In the genomic region with DNA sequence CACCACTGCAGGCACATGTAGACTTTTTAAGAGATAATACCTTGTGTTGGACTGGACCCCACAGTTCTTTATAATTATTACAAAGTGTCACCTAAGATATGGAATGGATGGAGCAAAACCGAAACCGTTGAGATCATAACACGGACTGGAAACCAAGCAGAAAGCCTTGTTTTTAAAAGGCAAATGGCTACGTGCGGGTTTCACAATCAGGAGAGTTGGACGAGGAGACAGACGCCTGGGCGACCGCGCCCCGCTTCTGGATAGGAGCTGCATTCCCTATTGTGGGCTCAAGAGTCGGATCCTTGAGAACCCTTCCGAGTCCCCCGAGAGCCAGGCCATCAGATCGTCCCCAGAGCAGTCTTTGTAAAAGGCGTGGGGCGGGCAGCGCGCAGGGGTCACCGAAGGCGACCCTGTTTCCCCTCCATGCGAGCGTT, we compare ENCODE assay signal across 8 mouse cellular contexts. TPM values are rescaled to one million over a fixed set of nuclear protein-coding genes. Genes with fewer than 3 reads are reported as not detected.
DNase-seq lines count a peak whose midpoint lies in the region; ATAC-seq and TF ChIP-seq lines count a peak whose summit lies in the region.

No protein-coding gene starts in this region.

- H3K4me3 ChIP-seq in kidney, adult 2 months (ENCODE audit: insufficient read depth, low read depth, low read length) = peak overlapping the region; percentile 98
- peak overlapping the region; percentile 88 for H3K4me3 ChIP-seq in G1E (ENCODE audit: low read depth, low read length)
- H3K4me3 ChIP-seq in erythroblast, embryonic 14.5 days (replicated peaks) = peak overlapping the region; percentile 100
- H3K4me3 ChIP-seq in liver, embryonic 11.5 days (ENCODE audit: low read depth, low read length) = peak overlapping the region; percentile 89

- under 1% methylated on average over 23 of the region's 23 CpGs for WGBS in kidney, adult 2 months
- WGBS in liver, embryonic 11.5 days = 0% methylated on average over 23 of the region's 23 CpGs

- no peaks in the 10 kb centered on the region for H3K9me3 ChIP-seq in G1E (replicated peaks)
- no peaks in the 10 kb centered on the region for H3K9me3 ChIP-seq in erythroblast, embryonic 14.5 days (ENCODE audit: control insufficient read depth, low read length)
- H3K9me3 ChIP-seq in liver, embryonic 11.5 days (ENCODE audit: control insufficient read depth, low read length) = no peaks in the 10 kb centered on the region

- H3K36me3 ChIP-seq in kidney, adult 2 months (ENCODE audit: control insufficient read depth, insufficient read depth, low read length) = no peaks in the 10 kb centered on the region
- H3K36me3 ChIP-seq in G1E (replicated peaks) = peaks cover 45% of the 10 kb centered on the region
- H3K36me3 ChIP-seq in erythroblast, embryonic 14.5 days (ENCODE audit: control insufficient read depth) = peaks cover 53% of the 10 kb centered on the region
- no peaks in the 10 kb centered on the region for H3K36me3 ChIP-seq in liver, embryonic 11.5 days (ENCODE audit: control insufficient read depth, insufficient read depth, low read length)
- no peaks in the 10 kb centered on the region; the same call in 1 of the 2 replicates for H3K36me3 ChIP-seq in splenic B cell, adult 2 months (ENCODE audit: control insufficient read depth, insufficient read depth, low read length, poor library complexity, severe bottlenecking)

- no peak for TF ChIP-seq CTCF in kidney, adult 2 months (conservative IDR thresholded peaks at IDR 0.05; ENCODE audit: insufficient read depth, insufficient read length, low read depth, low read length)
- TF ChIP-seq CTCF in G1E (IDR thresholded peaks at IDR 0.05; ENCODE audit: low read depth, low read length) = no peak

- no peaks in the 10 kb centered on the region for H3K27me3 ChIP-seq in kidney, adult 2 months (replicated peaks; ENCODE audit: control insufficient read depth, insufficient read depth, low read length)
- no peaks in the 10 kb centered on the region for H3K27me3 ChIP-seq in G1E (ENCODE audit: insufficient read depth, low read length)
- no peaks in the 10 kb centered on the region for H3K27me3 ChIP-seq in erythroblast, embryonic 14.5 days (ENCODE audit: control insufficient read depth)
- no peaks in the 10 kb centered on the region for H3K27me3 ChIP-seq in liver, embryonic 11.5 days (replicated peaks; ENCODE audit: control insufficient read depth, insufficient read depth, low read length)
- H3K27me3 ChIP-seq in splenic B cell, adult 2 months (ENCODE audit: control insufficient read depth, insufficient read depth, low read length, poor library complexity, severe bottlenecking) = no peaks in the 10 kb centered on the region

- DNase-seq in kidney, adult 2 months = no peak
- DNase-seq in kidney, adult 18-20 months = no peak
- DNase-seq in G1E (ENCODE audit: low spot score) = peak; percentile 29
- no peak for DNase-seq in liver, embryonic 11.5 days (ENCODE audit: low spot score)
- peak; percentile 56 for DNase-seq in splenic B cell, adult 2 months (ENCODE audit: low read depth, low spot score)
- no peak for DNase-seq in cerebellum, adult 18-20 months
- no peak for DNase-seq in right cerebral cortex, postnatal 14 days

- TF ChIP-seq POLR2A in kidney, adult 2 months (IDR thresholded peaks at IDR 0.05; ENCODE audit: low read depth, low read length) = no peak

- H3K9ac ChIP-seq in liver, embryonic 11.5 days (ENCODE audit: low read depth, low read length) = peak overlapping the region; percentile 91

- H3K4me2 ChIP-seq in liver, embryonic 11.5 days = peak overlapping the region; percentile 68

- peak overlapping the region; percentile 100 for H3K27ac ChIP-seq in kidney, adult 2 months (ENCODE audit: insufficient read depth, low read depth, low read length)
- H3K27ac ChIP-seq in liver, embryonic 11.5 days (ENCODE audit: low read depth, low read length) = peak overlapping the region; percentile 86

- no peak for ATAC-seq in G1E (ENCODE audit: extremely low read depth, insufficient number of reproducible peaks, low FRiP score, poor library complexity, severe bottlenecking)
- ATAC-seq in liver, embryonic 11.5 days (replicated peaks; ENCODE audit: low FRiP score) = peak; percentile 44

- peaks cover 11% of the 10 kb centered on the region for H3K4me1 ChIP-seq in kidney, adult 2 months (ENCODE audit: control insufficient read depth, insufficient read depth, low read length)
- peaks cover 66% of the 10 kb centered on the region for H3K4me1 ChIP-seq in G1E (ENCODE audit: insufficient read depth, low read depth, low read length)
- H3K4me1 ChIP-seq in erythroblast, embryonic 14.5 days (ENCODE audit: control insufficient read depth) = peaks cover 67% of the 10 kb centered on the region
- peaks cover 27% of the 10 kb centered on the region for H3K4me1 ChIP-seq in liver, embryonic 11.5 days (replicated peaks; ENCODE audit: control insufficient read depth, insufficient read depth, low read length)

RNA-seq across cellular contexts. Expression of gene Cpsf2, which starts 0.6 kb away (rescaled TPM):
- 3.6 and 5.1 TPM in 2 replicates for polyA plus RNA-seq in kidney, adult 2 months (2012; rRNA removed)
- total RNA-seq in G1E (2014; fragmentation: Nextera tagmentation) (91.5 and 91.8 TPM in 2 replicates), G1E (2017) (134 and 141 TPM in 2 replicates)
- polyA plus RNA-seq in G1E (2012) = 25.0 and 27.6 TPM in 2 replicates
- polyA plus RNA-seq in erythroblast, embryonic 14.5 days (2012) = 0.39 and 0.41 TPM in 2 replicates
- polyA plus RNA-seq in liver, embryonic 11.5 days (2014; fragmentation: Nextera tagmentation; extraction: Ambion mirVana) = 46.9 and 48.8 TPM in 2 replicates

RNA-seq across cellular contexts. Expression of gene Atxn3, which starts 17.1 kb away (rescaled TPM):
- polyA plus RNA-seq in kidney, adult 2 months (2012; rRNA removed) = 3.7 and 5.5 TPM in 2 replicates
- 72.5 and 75.6 TPM in 2 replicates for total RNA-seq in G1E (2014; fragmentation: Nextera tagmentation)
- total RNA-seq in G1E (2017) = 81.8 and 98.8 TPM in 2 replicates
- polyA plus RNA-seq in G1E (2012) = 3.7 and 5.6 TPM in 2 replicates
- 0.05 and 0.06 TPM in 2 replicates for polyA plus RNA-seq in erythroblast, embryonic 14.5 days (2012)
- polyA plus RNA-seq in liver, embryonic 11.5 days (2014; fragmentation: Nextera tagmentation; extraction: Ambion mirVana) = 21.4 and 23.4 TPM in 2 replicates

Comparison
In these comparisons a context has a peak if more than half of its experiments do, and no peak if none do; other contexts are left out.
1. DNase-seq: peak in G1E (single experiment) and splenic B cell, adult 2 months (single experiment); none in kidney, adult 2 months (single experiment), kidney, adult 18-20 months (single experiment), liver, embryonic 11.5 days (single experiment), cerebellum, adult 18-20 months (0 of 2) and right cerebral cortex, postnatal 14 days (single experiment).
2. Peak in every context shown above with its lines, with median percentiles within 50 percentile points of each other: H3K4me3 ChIP-seq.